Mouse (Mus musculus): ENCODE data around the gene Def6. TPM values are rescaled to one million over a fixed set of nuclear protein-coding genes. Genes with fewer than 3 reads are reported as not detected.
"Not testable (repeated sequence)": the region's sequence is repeated elsewhere in the genome, so short reads cannot be mapped to it uniquely, and the experiment has no call there.

Def6 gene
- polyA plus RNA-seq, 1 experiment from 2014 or later, result 5.8 TPM

DNA sequence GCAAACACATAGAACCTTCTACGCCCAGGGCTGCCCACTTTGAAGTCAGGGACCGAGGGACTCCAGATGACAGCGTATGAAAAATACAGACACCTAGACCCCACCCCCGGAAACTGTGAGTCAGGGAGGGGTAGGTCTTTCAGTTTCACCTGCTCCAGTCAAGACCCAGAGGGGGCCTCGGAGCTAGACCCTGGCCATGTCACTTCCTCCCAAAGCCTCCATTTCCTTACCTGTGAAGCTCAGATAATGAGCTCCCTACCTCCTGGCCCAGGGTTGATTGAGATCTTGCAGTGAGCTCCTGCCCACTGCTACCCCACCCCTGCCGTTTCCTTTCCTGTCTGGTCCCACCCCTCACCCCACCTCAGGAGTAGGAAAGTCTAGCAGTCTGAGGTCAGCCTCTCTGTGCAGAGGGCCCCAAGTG lies 4.4 kb downstream of the Def6 start:
- Histone ChIP-seq H3K36me3 (no peaks in the 10 kb centered on the region), H3K4me3 (no peak overlapping the region), H3K4me1 (replicated peaks) (peaks cover 11% of the 10 kb centered on the region), H3K9me3 (no peaks in the 10 kb centered on the region), H3K27ac (no peak overlapping the region), H3K4me2 (no peak overlapping the region), H3K9ac (no peak overlapping the region), H3K27me3 (peaks cover 8% of the 10 kb centered on the region; the same call in 1 of the 2 replicates)
- 86% methylated on average over 6 of the region's 6 CpGs for WGBS
- no peak for ATAC-seq (ENCODE audit: low FRiP score)

DNA sequence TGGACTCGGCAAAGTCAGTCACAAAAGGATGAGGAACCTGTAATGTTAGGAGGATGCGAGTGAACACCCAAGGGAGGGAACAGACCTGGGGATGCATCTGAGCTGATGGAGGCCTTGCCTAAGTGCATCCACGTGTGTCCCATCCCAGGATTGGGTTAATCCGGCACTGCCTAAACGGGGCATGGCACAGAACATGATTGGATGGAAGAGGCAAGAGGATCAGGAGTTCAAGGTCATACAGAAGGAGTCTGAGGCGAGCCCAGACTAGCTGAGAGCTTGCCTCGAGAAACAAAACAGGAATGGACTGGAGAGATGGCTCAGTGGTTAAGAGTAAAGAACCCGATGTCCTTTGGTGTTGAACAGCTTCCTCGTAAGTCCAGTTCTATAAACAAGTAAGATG lies 4.8 kb downstream of the Def6 start:
- H3K36me3 ChIP-seq, result no peaks in the 10 kb centered on the region
- H3K27ac ChIP-seq, result no peak overlapping the region
- no peaks in the 10 kb centered on the region for H3K9me3 ChIP-seq
- H3K9ac ChIP-seq, result no peak overlapping the region
- H3K4me1 ChIP-seq (replicated peaks), result peaks cover 6% of the 10 kb centered on the region
- H3K27me3 ChIP-seq, result peaks cover 13% of the 10 kb centered on the region; the same call in 1 of the 2 replicates
- H3K4me2 ChIP-seq, result no peak overlapping the region
- ATAC-seq (ENCODE audit: low FRiP score), result no peak
- WGBS, result 78% methylated on average over 9 of the region's 9 CpGs
- no peak overlapping the region for H3K4me3 ChIP-seq

DNA sequence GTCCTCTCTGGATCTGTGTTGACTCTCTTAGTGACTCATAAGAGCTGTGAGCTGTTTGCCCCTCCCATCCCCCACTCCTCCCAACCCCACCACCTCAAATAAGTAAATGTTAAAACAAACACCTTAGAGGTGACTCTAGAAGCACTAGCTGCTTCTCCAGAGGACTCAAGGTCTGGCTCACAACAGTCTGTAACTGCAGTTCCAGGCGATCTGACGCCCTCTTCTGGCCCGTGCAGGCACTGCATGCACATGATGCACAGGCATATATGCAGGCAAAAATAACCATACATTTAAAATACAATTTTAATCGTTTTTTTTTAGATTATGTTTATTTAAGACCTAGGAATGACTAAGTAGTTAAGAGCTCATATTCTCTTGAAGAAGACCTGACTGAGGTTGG lies 5.7 kb downstream of the Def6 start:
- Histone ChIP-seq H3K9me3 (no peaks in the 10 kb centered on the region), H3K4me2 (no peak overlapping the region), H3K27ac (no peak overlapping the region), H3K36me3 (no peaks in the 10 kb centered on the region), H3K27me3 (peaks cover 21% of the 10 kb centered on the region), H3K4me3 (no peak overlapping the region), H3K4me1 (replicated peaks) (peaks cover 5% of the 10 kb centered on the region; the same call in 1 of the 2 replicates), H3K9ac (no peak overlapping the region)
- no peak for ATAC-seq (ENCODE audit: low FRiP score)
- WGBS, result 38% methylated on average over 4 of the region's 4 CpGs

DNA sequence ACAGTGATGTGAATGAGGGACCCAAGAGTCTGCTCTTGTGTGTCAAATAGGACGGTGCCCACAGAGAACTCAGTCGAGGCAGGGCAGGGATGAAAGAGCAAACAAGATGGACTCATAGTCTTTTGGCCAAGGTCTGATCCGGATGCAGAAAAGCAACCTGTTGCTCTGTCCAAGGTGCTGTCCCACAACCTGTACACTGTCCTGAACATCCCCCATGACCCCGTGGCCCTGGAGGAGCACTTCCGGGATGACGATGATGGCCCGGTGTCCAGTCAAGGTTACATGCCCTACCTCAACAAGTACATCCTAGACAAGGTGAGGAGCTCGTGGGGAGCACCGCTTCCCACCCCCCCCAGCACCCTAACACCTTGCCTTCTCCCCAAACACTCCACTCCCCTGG lies 9.2 kb downstream of the Def6 start:
- Histone ChIP-seq H3K9me3 (no peaks in the 10 kb centered on the region), H3K36me3 (no peaks in the 10 kb centered on the region), H3K4me2 (no peak overlapping the region), H3K27me3 (peaks cover 21% of the 10 kb centered on the region), H3K4me3 (no peak overlapping the region), H3K27ac (no peak overlapping the region), H3K9ac (no peak overlapping the region), H3K4me1 (replicated peaks) (peaks cover 5% of the 10 kb centered on the region; the same call in 1 of the 2 replicates)
- ATAC-seq (ENCODE audit: low FRiP score), result no peak
- 87% methylated on average over 9 of the region's 9 CpGs for WGBS

DNA sequence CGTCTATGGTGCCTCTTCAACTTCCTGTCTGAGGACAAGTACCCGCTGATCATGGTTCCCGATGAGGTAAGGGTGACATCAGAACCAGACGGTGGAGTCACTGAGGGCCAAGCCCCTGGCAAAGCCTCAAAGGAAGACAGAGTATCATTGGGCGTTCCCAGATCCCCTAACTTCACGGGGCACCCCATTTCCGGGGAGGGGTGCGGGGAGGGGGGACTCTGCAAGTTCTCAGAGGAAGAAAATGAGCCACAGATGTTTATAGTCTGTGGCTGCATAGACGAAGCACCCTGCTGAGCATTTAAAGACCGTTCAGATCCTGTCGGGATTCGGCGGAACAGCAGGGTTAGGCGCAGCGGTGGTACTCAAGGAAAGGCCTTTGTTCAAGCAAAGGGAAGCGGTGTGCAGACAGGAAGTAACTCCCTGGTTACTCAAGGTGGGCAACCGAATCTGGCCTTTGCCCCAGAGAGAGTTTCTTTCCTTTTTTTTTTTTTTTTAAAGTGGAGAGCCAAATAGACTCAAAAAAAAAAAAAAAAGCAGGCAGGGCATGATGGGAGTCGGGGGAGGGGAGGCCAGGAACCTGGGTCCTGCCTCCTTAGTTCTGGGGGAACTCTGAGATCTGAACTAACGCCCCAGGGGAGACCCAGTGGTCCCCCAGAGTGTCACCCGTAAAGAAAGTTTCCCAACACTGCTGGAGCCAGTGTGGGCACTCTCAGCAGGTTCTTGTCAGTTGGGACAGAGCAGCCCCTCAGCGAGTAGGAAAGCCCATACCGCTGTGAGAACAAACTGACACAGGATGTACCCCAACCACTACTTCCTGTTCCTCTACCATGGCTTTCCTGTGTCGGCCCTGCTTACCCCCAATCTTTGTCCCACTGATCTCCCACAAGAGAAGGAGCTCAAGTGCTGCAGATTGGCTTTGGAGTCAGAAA lies 10.4 kb downstream of the Def6 start:
- no peak overlapping the region for H3K9ac ChIP-seq
- H3K4me3 ChIP-seq, result no peak overlapping the region
- no peak for ATAC-seq (ENCODE audit: low FRiP score)
- peaks cover 8% of the 10 kb centered on the region for H3K4me1 ChIP-seq (replicated peaks)
- peak overlapping the region; percentile 20; the same call in 1 of the 2 replicates for H3K27ac ChIP-seq
- WGBS, result 30% methylated on average over 23 of the region's 23 CpGs
- H3K4me2 ChIP-seq, result peak overlapping the region; percentile 11; the same call in 1 of the 2 replicates
- peaks cover 21% of the 10 kb centered on the region for H3K27me3 ChIP-seq
- no peaks in the 10 kb centered on the region for H3K9me3 ChIP-seq
- no peaks in the 10 kb centered on the region for H3K36me3 ChIP-seq

DNA sequence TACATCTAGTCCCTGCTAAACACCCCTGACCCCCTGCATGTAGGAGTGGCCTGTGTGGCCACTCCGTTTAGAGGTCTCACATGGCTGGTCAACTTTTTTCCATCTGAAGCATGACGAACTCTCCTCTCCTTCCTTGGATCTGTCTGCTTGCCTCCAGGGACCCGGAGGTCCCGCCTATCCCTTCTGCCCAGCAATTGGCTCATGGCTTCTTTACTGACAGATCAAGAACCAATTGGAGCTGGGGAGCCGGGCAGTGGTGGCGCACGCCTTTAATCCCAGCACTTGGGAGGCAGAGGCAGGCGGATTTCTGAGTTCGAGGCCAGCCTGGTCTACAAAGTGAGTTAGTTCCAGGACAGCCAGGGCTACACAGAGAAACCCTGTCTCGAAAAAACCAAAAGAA lies 14.9 kb downstream of the Def6 start:
- H3K4me2 ChIP-seq; H3K9me3 ChIP-seq; ATAC-seq (ENCODE audit: low FRiP score); H3K9ac ChIP-seq; H3K4me3 ChIP-seq; H3K36me3 ChIP-seq; H3K27ac ChIP-seq: not testable (repeated sequence)
- peaks cover 27% of the 10 kb centered on the region for H3K4me1 ChIP-seq (replicated peaks)
- 94% methylated on average over 10 of the region's 10 CpGs for WGBS
- peaks cover 13% of the 10 kb centered on the region for H3K27me3 ChIP-seq

DNA sequence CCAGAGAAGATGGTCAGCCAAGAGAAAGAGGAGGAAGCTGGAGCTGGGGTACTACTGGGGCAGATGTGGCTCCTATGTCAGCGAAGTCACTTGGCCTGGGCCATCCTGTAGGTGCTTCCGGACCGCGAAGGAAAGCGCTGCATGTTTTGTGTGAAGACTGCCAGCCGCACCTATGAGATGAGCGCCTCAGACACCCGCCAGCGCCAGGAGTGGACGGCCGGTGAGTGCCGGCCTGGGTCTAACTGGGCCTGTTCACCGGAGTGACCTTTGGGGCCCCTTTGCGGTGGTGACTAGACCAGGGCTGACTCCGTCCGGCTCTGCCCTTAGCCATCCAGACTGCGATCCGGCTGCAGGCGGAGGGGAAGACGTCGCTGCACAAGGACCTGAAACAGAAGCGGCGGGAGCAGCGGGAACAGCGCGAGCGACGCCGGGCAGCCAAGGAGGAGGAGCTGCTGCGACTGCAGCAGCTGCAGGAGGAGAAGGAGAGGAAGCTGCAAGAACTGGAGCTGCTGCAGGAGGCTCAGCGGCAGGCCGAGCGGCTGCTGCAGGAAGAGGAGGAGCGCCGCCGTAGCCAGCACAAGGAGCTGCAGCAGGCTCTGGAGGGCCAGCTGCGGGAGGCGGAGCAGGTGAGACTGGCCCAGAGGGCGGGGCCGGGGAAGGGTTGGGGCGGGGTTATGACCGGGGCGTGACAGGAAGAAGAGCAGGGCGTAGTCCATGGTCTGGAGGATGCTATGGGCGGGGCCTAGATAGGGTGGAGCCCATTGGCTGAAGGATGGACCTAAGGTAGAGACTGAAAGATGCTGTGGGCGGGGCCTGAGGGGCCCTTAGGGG lies 16.2 kb downstream of the Def6 start:
- Histone ChIP-seq H3K4me3 (peak overlapping the region; percentile 56), H3K4me2 (peak overlapping the region; percentile 88), H3K4me1 (replicated peaks) (peaks cover 22% of the 10 kb centered on the region), H3K9me3 (no peaks in the 10 kb centered on the region), H3K27ac (peak overlapping the region; percentile 91), H3K36me3 (no peaks in the 10 kb centered on the region), H3K9ac (peak overlapping the region; percentile 88), H3K27me3 (no peaks in the 10 kb centered on the region)
- WGBS, result under 1% methylated on average over 45 of the region's 46 CpGs
- peak; percentile 78 for ATAC-seq (ENCODE audit: low FRiP score)

DNA sequence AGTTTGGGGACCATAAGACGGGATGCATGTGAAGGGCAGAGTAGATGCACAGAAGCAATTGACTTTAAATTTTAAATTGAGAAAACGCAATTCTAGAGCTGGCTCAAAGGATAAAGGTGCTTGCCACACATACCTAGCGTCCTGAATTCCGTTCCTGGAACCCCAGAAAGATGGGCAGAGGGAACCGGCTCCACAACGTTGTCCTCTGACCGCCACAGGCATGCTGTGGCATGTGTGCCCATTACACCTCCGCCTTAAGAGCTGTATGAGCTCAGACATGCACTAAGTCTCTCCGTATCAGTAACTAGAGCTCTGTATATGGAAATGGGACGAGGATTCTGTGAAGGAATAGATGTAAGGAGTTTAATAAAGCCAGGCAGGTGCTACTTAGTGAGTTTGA lies 17.0 kb downstream of the Def6 start:
- 0 out of 2 replicates have a peak overlapping the region, but pooled peaks have one; percentile 91 for H3K27ac ChIP-seq
- WGBS, result 89% methylated on average over 10 of the region's 10 CpGs
- no peak for ATAC-seq (ENCODE audit: low FRiP score)

DNA sequence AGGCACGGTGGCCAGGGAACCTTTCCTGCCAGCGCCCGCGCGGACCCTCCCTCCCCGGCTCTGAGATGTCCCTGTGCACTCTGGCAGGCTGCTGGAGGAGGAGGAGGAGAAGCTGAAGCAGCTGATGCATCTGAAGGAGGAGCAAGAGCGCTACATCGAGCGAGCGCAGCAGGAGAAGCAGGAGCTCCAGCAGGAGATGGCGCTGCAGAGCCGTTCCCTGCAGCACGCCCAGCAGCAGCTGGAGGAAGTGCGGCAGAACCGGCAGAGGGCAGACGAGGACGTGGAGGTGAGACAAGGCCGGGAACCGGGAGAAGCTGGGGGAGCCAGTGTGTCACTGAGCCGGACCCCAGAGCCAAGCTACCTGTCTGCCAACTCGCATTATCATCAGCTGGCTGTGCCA lies 18.4 kb downstream of the Def6 start:
- no peaks in the 10 kb centered on the region for H3K9me3 ChIP-seq
- peak overlapping the region; percentile 58 for H3K4me2 ChIP-seq
- H3K4me3 ChIP-seq, result peak overlapping the region; percentile 37
- peaks cover 22% of the 10 kb centered on the region for H3K4me1 ChIP-seq (replicated peaks)
- H3K27ac ChIP-seq, result peak overlapping the region; percentile 62
- WGBS, result 1% methylated on average over 21 of the region's 21 CpGs
- peak; percentile 58 for ATAC-seq (ENCODE audit: low FRiP score)
- no peaks in the 10 kb centered on the region for H3K36me3 ChIP-seq
- 0 out of 2 replicates have a peak, but pooled peaks cover 9% of the 10 kb centered on the region for H3K27me3 ChIP-seq
- peak overlapping the region; percentile 68 for H3K9ac ChIP-seq

More for the DNA sequence above, 17.0 kb downstream of the Def6 start:
- no peak overlapping the region for H3K4me2 ChIP-seq
- H3K27me3 ChIP-seq, result no peaks in the 10 kb centered on the region
- H3K9me3 ChIP-seq, result no peaks in the 10 kb centered on the region
- no peak overlapping the region for H3K9ac ChIP-seq
- 0 out of 2 replicates have a peak overlapping the region, but pooled peaks have one; percentile 56 for H3K4me3 ChIP-seq
- H3K4me1 ChIP-seq (replicated peaks), result peaks cover 22% of the 10 kb centered on the region
- no peaks in the 10 kb centered on the region for H3K36me3 ChIP-seq

DNA sequence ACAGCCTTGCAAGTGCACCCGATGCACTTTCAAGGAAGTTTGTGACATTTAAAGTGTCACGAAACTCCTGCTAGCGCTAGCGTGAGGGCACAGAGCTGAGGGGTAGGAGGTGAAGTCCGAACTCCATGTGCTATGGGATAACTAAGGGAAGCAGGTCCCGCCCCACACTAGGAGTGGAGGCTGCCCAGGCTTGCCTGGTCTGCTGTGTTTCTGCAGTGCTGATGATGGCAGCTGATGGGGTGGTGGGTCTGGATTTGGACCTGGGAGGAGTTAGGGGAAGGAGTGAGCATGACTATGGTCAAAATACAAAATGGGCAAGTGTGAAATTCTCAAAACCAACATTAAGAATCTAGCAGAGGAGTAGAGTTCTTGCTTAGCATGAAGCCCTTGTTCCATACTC lies 22.9 kb downstream of the Def6 start:
- no peak overlapping the region for H3K9ac ChIP-seq
- no peak for ATAC-seq (ENCODE audit: low FRiP score)
- no peak overlapping the region for H3K4me2 ChIP-seq
- H3K36me3 ChIP-seq, result no peaks in the 10 kb centered on the region
- H3K9me3 ChIP-seq, result no peaks in the 10 kb centered on the region
- 0 out of 2 replicates have a peak, but pooled peaks cover 11% of the 10 kb centered on the region for H3K27me3 ChIP-seq
- WGBS, result 77% methylated on average over 6 of the region's 6 CpGs
- H3K4me3 ChIP-seq, result no peak overlapping the region
- H3K4me1 ChIP-seq (replicated peaks), result peaks cover 25% of the 10 kb centered on the region
- H3K27ac ChIP-seq, result no peak overlapping the region

DNA sequence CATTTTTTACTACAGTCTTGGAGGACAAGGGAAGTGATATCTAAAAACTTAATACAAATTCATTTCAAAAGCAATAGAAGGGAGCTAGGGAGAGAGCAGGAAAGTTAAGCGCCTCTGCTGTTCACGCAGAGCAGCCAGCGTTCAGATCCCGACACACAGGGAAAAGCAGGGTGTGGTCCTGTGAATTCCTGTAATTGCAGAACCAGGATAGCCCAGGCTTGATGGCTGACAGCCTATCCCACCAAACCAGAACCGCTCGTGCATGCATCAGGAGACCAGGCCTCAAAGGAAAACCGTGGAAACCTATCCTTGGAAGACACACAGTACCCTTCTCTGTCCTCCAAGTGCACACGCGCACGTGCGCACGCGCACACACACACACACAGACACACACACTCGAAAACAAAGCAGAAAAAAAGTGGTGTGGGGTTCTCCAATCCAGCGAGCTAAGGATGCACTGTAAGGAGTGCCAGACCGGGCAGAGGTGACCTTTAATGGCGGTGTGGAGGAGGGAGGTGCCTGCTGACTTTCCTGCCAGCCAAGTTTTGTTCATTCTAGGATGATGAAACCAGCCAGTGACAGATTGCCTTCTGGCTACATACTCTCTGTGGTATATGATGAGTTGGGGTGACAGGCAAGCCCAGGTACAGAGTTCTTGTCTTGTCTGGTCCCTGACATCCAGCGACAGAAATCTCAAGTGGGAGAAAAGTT lies 23.6 kb downstream of the Def6 start:
- Histone ChIP-seq H3K4me3 (no peak overlapping the region), H3K27me3 (0 out of 2 replicates have a peak, but pooled peaks cover 11% of the 10 kb centered on the region), H3K4me2 (no peak overlapping the region), H3K27ac (no peak overlapping the region), H3K36me3 (no peaks in the 10 kb centered on the region), H3K9ac (no peak overlapping the region), H3K9me3 (no peaks in the 10 kb centered on the region), H3K4me1 (replicated peaks) (peaks cover 19% of the 10 kb centered on the region)
- ATAC-seq (ENCODE audit: low FRiP score), result no peak
- 86% methylated on average over 18 of the region's 18 CpGs for WGBS
